Mouse (Mus musculus) cortical plate, adult 2 months (tissue): ENCODE measurements around the gene Sv2a. TPM values are rescaled to one million over a fixed set of nuclear protein-coding genes. Genes with fewer than 3 reads are reported as not detected.
"Not testable (repeated sequence)": the region's sequence is repeated elsewhere in the genome, so short reads cannot be mapped to it uniquely, and the experiment has no call there.

Source experiments
- H3K27ac ChIP-seq: fragments of 200-500 bp; 2 replicates; pipeline ENCODE4 v1.5.1; 2012; ENCODE audit warnings: low read length, control low read depth, inconsistent platforms; ENCODE audit not compliant: insufficient read depth
- H3K4me1 ChIP-seq: fragments of 200-500 bp; 2 replicates; pipeline ENCODE4 v1.6.1; 2011; ENCODE audit warnings: low read length; ENCODE audit not compliant: control insufficient read depth, insufficient read depth
- H3K4me3 ChIP-seq: fragments of 200-500 bp; 2 replicates; pipeline ENCODE4 v1.5.1; 2011; ENCODE audit warnings: mild to moderate bottlenecking, low read length, control low read depth; ENCODE audit not compliant: insufficient read depth
- CTCF ChIP-seq: fragments of 200-500 bp; IDR thresholded peaks from 2 replicates; pipeline ENCODE4 v1.5.1; 2011; ENCODE audit warnings: mild to moderate bottlenecking, control low read depth, low read length; ENCODE audit not compliant: insufficient read depth; ENCODE audit errors: extremely low read depth
- POLR2A ChIP-seq: fragments of 200-500 bp; IDR thresholded peaks from 2 replicates; pipeline ENCODE4 v1.6.1; 2011; ENCODE audit warnings: mild to moderate bottlenecking, low read length, control low read depth; ENCODE audit not compliant: insufficient read depth; ENCODE audit errors: extremely low read depth
- polyA plus RNA-seq: library from polyadenylated mRNA; depleted of rRNA; stranded (reverse); fragments of >200 nt; gene quantifications from 2 replicates; pipeline ENCODE4 v1.2.3, GENCODE M21; 2012

The Sv2a gene
- polyA plus RNA-seq, 1 experiment, result 279 TPM

DNA sequence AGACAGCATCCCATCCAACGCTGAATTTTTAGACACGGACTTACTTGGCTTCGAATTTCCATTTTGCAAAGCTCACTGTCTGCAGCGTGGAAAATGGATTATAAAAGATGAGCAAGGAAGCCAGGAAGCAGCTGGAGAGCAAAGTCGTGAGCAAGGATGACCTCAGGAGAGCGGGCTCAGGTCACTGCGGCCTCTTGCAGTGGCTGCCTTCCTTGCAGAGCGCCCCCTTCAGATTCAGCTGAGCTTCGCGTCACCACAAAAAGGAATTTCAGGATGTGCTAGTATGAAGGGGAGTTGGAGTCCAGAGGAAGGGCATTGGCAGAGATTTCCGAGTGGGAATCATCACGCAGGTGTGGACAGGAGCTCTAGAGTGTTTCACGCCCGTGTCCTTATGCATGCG lies 28.3 kb downstream of the Sv2a start:
- Histone ChIP-seq H3K27ac (no peak overlapping the region), H3K4me1 (no peaks in the 10 kb centered on the region), H3K4me3 (no peak overlapping the region)
- TF ChIP-seq POLR2A (no peak), CTCF (no peak)

DNA sequence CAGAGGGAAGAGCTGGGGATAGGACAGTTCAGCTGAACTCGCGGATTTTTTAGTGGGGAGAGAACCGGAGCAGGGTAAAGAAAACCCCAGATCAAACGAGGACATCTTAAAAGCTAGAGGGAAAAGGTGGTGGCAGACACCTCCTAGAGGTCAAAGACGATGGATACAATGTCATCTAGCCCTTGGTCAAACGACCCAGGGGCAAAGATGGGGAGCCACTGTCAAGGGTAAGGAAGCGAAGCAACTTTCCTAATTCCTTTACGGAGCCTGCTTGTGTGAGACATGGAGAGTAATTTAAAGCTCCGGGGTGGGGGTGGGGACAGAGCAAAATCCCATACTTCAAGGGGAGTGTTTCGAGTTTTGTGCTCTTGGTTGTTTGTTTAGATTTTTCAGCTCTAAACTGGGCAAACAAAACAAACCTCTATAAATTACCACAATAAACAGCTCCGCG lies 38.3 kb downstream of the Sv2a start:
- peaks cover 3% of the 10 kb centered on the region; the same call in 1 of the 2 replicates for H3K4me1 ChIP-seq
- no peak for TF ChIP-seq CTCF
- TF ChIP-seq POLR2A, result no peak
- peak overlapping the region; percentile 51 for H3K27ac ChIP-seq
- peak overlapping the region; percentile 69 for H3K4me3 ChIP-seq

DNA sequence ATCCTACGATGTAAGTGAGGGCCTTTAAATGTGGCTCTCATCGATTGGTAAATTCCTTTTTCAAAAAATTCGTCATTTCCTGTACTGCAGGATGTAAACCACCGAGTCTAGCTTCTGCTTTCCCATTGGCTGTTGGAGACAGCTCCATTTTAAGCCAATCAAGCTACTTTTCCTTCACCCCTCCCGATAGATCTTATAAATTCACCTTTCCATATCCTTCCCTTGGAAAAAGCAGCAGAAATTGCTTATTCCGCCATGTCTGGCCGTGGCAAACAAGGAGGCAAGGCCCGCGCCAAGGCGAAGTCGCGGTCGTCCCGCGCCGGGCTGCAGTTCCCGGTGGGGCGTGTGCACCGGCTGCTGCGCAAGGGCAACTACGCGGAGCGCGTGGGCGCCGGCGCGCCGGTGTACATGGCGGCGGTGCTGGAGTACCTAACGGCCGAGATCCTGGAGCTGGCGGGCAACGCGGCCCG lies 38.7 kb downstream of the Sv2a start, which contains the start of the genes Bola1 and Hist2h2ab:
TSS of gene Bola1 (minus strand) at position 49 of the 470 bp plus-strand sequence.
TSS of gene Hist2h2ab (plus strand) at position 205 of the 470 bp plus-strand sequence.
- TF ChIP-seq POLR2A (peak; percentile 78), CTCF (no peak)
- Histone ChIP-seq H3K4me1 (peaks cover 3% of the 10 kb centered on the region; the same call in 1 of the 2 replicates), H3K4me3 (peak within 1 kb of the TSS; percentile 69), H3K27ac (peak within 1 kb of the TSS; percentile 94)

GRCm38 (mm10) chr3:96220131-96220764 lies 39.3 kb downstream of the Sv2a start:
- H3K27ac ChIP-seq, result peak overlapping the region; percentile 94
- not testable (repeated sequence) for H3K4me1 ChIP-seq
- H3K4me3 ChIP-seq, result peak overlapping the region; percentile 69

DNA sequence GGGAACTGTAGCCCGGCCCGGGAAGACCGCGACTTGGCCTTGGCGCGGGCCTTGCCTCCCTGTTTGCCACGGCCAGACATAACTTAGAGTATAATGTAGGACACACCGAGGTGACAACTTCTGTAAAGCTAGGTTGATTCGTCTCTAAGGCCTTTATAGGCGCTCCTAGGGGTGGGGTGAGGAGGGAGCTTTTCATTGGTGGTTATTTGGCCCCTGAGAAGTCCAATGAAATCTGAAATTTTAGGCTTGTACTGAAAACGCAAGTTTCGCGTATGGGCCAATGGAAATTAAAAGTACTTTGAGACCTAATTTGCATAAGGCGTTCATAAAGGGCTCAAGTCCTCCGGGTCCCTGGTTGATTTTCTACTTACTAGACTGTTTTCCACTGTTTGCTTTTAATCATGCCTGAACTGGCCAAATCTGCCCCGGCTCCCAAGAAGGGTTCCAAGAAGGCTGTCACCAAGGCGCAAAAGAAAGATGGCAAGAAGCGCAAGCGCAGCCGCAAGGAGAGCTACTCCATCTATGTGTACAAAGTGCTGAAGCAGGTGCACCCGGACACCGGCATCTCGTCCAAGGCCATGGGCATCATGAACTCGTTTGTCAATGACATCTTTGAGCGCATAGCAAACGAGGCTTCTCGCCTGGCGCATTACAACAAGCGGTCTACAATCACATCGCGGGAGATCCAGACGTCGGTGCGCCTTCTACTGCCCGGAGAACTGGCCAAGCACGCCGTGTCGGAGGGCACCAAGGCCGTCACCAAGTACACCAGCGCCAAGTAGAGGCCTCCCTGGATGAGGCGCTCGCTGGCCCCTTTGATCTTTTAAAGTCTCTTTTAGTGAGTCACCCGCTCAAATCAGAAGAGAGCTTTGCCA lies 40.1 kb downstream of the Sv2a start, which contains the start of the genes Hist2h2ac and Hist2h2be:
TSS of gene Hist2h2ac (minus strand) at position 116 of the 875 bp plus-strand sequence.
TSS of gene Hist2h2be (plus strand) at position 355 of the 875 bp plus-strand sequence.
- Histone ChIP-seq H3K4me1 (peaks cover 3% of the 10 kb centered on the region; the same call in 1 of the 2 replicates), H3K4me3 (peak within 1 kb of the TSS; percentile 69), H3K27ac (peak within 1 kb of the TSS; percentile 94)
- TF ChIP-seq CTCF (no peak), POLR2A (peak; percentile 92)

DNA sequence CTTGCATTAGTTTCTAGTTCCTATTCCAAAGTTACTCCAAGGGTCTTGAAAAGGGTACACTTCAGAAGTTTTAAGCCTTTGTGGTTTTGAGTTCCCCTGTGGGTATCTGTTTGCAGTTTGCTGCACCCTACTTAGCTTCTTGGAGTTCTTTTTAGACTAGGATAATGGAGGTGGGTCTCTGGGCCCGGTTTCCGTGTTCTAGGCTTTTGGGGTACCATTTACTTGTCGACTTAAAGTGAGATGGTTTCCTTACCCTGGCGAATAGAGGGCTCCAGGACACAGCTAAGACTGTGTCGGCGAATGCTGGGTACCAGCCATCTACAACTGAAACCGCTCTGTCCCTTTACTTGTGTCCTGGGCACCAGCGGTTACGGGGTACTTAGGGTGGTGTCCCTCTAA lies 40.7 kb downstream of the Sv2a start:
- Histone ChIP-seq H3K4me3 (peak overlapping the region; percentile 69), H3K27ac (peak overlapping the region; percentile 85), H3K4me1 (peaks cover 3% of the 10 kb centered on the region; the same call in 1 of the 2 replicates)
- TF ChIP-seq CTCF (no peak), POLR2A (no peak)

DNA sequence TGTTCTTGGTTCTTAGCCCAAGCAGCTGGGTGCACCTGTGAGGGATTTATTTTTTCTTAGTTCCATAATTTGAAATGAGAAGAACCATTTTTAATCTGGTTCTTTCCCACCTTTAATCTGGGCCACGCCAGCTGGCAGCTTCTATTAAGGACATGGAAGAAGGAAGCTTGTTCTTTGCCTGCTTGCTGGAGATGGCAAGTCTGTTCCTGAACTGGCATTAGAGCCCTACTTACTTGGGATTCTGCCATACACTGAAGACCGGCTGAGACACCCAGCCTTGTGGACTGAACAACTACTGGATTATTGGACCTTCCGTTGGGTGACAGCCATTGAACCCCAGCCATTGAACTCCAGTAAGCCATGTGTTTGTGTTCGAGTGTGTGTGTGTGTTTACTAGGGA lies 41.8 kb downstream of the Sv2a start:
- Histone ChIP-seq H3K4me3 (no peak overlapping the region), H3K27ac (no peak overlapping the region), H3K4me1 (peaks cover 3% of the 10 kb centered on the region; the same call in 1 of the 2 replicates)
- TF ChIP-seq POLR2A, result no peak
- TF ChIP-seq CTCF, result no peak

DNA sequence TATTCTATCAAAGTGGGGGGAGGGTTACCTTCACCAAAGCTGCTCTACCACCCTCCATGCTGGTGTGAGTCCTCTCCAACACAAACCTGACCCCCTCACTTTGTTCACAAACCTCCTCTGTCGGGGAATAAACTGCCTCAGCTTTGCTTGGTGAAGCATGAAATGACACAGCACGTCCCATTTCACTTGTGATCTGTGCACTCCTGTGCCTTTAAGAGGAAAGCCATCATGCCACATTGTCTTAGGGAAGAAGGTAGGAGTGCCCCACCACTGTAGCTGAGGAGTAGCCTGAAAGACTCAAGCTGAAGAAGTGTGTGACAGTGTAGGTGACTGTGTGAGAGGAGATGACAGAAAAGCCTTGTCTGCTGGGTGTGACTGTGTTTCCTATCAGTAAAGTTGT lies 44.5 kb downstream of the Sv2a start:
- Histone ChIP-seq H3K4me1 (peaks cover 3% of the 10 kb centered on the region; the same call in 1 of the 2 replicates), H3K4me3 (no peak overlapping the region), H3K27ac (no peak overlapping the region)
- TF ChIP-seq POLR2A (no peak), CTCF (no peak)

DNA sequence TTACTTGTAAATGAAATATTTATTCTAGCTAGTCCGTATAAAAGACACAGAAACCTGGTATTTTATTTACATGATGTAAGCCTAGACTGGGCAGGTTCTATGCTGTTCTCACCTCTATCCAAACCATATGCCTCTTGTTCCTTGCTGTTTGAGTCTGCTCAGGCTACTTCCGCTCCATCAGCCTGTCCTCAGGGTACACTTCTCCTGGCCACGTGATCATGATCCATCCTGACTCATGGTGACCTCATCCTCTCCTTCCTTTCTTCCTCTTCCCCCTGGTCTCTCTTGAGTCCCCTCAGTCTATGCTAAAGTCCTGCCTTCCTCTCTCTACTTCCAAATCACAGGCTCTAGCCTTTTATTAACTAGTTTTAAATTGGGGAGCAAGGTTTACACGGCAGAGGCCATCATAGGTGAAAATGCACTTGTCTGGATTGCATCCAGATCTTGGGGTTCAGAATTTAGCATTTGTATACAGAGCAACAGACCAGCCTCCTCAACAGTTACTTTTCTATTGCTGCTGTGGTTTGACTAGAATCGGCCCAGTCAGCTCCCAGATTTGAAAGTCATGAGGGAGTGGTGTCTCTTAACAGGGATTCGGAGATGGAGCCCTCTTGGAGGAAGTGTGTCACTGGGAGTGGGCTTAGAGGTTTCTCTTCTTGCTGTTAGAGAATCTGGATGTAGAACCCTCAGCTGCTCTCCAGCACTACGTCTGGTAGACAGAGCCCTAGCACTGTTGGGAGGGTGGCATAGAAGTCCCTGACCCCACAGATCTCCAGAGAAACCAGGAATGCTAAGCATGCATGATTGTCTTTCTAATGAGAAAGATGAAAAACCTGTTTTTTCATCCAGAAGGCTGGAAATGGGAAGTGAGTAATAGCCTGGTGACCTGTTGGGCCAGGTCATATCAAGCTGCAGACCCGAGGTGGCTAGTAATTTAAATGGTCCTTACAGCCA lies 46.0 kb downstream of the Sv2a start:
- Histone ChIP-seq H3K27ac (no peak overlapping the region), H3K4me1 (peaks cover 2% of the 10 kb centered on the region; the same call in 1 of the 2 replicates)

More for the DNA sequence above, 46.0 kb downstream of the Sv2a start:
- H3K4me3 ChIP-seq, result no peak overlapping the region
- TF ChIP-seq CTCF (no peak), POLR2A (no peak)
